Mouse (Mus musculus) ES-Bruce4 (cell line): ENCODE results near the gene Stard3. TPM values are rescaled to one million over a fixed set of nuclear protein-coding genes. Genes with fewer than 3 reads are reported as not detected.

Source experiments
- H3K27ac ChIP-seq: 2 replicates; pipeline ENCODE4 v1.5.1; 2012; ENCODE audit warnings: low read length, inconsistent platforms; ENCODE audit not compliant: insufficient read depth
- H3K27me3 ChIP-seq: 2 replicates; pipeline ENCODE4 v1.6.1; 2012; ENCODE audit warnings: mild to moderate bottlenecking, low read length, inconsistent platforms; ENCODE audit not compliant: control insufficient read depth, poor library complexity, insufficient read depth, severe bottlenecking
- H3K36me3 ChIP-seq: 2 replicates; pipeline ENCODE4 v1.6.1; 2012; ENCODE audit warnings: inconsistent platforms, mild to moderate bottlenecking, low read length, moderate library complexity; ENCODE audit not compliant: control insufficient read depth, poor library complexity, insufficient read depth, severe bottlenecking
- H3K4me1 ChIP-seq: one replicate; pipeline ENCODE4 v1.8.1; 2011; ENCODE audit warnings: low read length; ENCODE audit not compliant: control insufficient read depth, insufficient read depth
- H3K4me3 ChIP-seq: 2 replicates; pipeline ENCODE4 v1.5.1; 2011; ENCODE audit warnings: low read depth, mild to moderate bottlenecking, low read length
- H3K9ac ChIP-seq: 2 replicates; pipeline ENCODE4 v1.6.1; 2012; ENCODE audit warnings: low read depth, mild to moderate bottlenecking, inconsistent platforms; ENCODE audit not compliant: poor library complexity, severe bottlenecking
- H3K9me3 ChIP-seq: replicated peaks from 2 replicates; pipeline ENCODE4 v1.6.1; 2012; ENCODE audit warnings: mild to moderate bottlenecking, low read length, inconsistent platforms; ENCODE audit not compliant: control insufficient read depth, poor library complexity, insufficient read depth, severe bottlenecking
- CTCF ChIP-seq: IDR thresholded peaks from one replicate; pipeline ENCODE4 v1.8.1; 2011; ENCODE audit warnings: low read depth, low read length
- EP300 ChIP-seq: IDR thresholded peaks from 2 replicates; pipeline ENCODE4 v1.6.1; 2011; ENCODE audit warnings: low read depth, low read length; ENCODE audit not compliant: insufficient read depth
- POLR2A ChIP-seq: IDR thresholded peaks from one replicate; pipeline ENCODE4 v1.8.1; 2011; ENCODE audit warnings: low read length; ENCODE audit not compliant: insufficient read depth
- polyA plus RNA-seq: library from polyadenylated mRNA; stranded (reverse); fragments of >200 nt; gene quantifications from 2 replicates; pipeline ENCODE4 v1.2.4, GENCODE M21; 2011; ENCODE audit warnings: low read depth; ENCODE audit not compliant: missing spikeins, insufficient read depth, insufficient read length

Stard3 gene
- polyA plus RNA-seq, 1 experiment, result 12.2 TPM

GRCm38 (mm10) chr11:98372406-98372805 is 14.2 kb downstream of the Stard3 start:
- H3K4me3 ChIP-seq, result no peak overlapping the region

DNA sequence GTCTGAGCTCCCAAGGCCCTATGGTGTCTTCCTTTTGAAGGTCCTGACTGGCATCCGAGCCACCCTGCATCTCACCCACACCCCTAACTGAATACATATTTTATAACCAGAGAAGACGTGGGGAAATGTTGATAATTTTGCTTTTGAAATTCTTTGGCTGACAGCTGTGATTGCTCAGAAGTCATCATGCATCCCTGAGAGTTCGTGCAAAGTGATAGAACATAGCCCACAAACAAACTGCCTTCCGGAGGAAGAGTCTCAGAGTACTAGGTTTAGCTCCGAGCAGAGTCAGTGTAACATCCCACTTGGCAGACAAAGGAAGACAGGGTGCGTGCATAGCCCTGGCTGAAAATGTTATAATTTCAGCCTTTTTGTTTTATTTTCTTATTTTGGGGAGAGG is 15.1 kb downstream of the Stard3 start:
- no peak overlapping the region for H3K27ac ChIP-seq
- no peak overlapping the region for H3K9ac ChIP-seq
- no peak overlapping the region for H3K4me3 ChIP-seq
- no peaks in the 10 kb centered on the region for H3K9me3 ChIP-seq
- no peaks in the 10 kb centered on the region; the same call in 1 of the 2 replicates for H3K36me3 ChIP-seq
- peaks cover 4% of the 10 kb centered on the region for H3K4me1 ChIP-seq
- TF ChIP-seq POLR2A, result no peak
- TF ChIP-seq EP300, result no peak
- TF ChIP-seq CTCF, result no peak
- H3K27me3 ChIP-seq, result no peaks in the 10 kb centered on the region

More at GRCm38 (mm10) chr11:98372406-98372805, 14.2 kb downstream of the Stard3 start:
- no peaks in the 10 kb centered on the region for H3K9me3 ChIP-seq
- H3K9ac ChIP-seq, result no peak overlapping the region
- H3K4me1 ChIP-seq, result peaks cover 4% of the 10 kb centered on the region
- no peak overlapping the region for H3K27ac ChIP-seq
- no peaks in the 10 kb centered on the region for H3K27me3 ChIP-seq
- no peaks in the 10 kb centered on the region; the same call in 1 of the 2 replicates for H3K36me3 ChIP-seq
- no peak for TF ChIP-seq EP300
- TF ChIP-seq POLR2A, result no peak
- peak; percentile 85 for TF ChIP-seq CTCF

- Histone ChIP-seq H3K36me3 (no peaks in the 10 kb centered on the region; the same call in 1 of the 2 replicates), H3K27ac (no peak overlapping the region), H3K27me3 (no peaks in the 10 kb centered on the region), H3K4me3 (no peak overlapping the region), H3K9me3 (no peaks in the 10 kb centered on the region), H3K9ac (no peak overlapping the region), H3K4me1 (peaks cover 4% of the 10 kb centered on the region)
- no peak for TF ChIP-seq CTCF
- TF ChIP-seq POLR2A, result no peak
- TF ChIP-seq EP300, result no peak
These were observed 16.1 kb downstream of the Stard3 start for GRCm38 (mm10) chr11:98374266-98374665.

- Histone ChIP-seq H3K9me3 (no peaks in the 10 kb centered on the region), H3K4me1 (no peaks in the 10 kb centered on the region), H3K36me3 (no peaks in the 10 kb centered on the region; the same call in 1 of the 2 replicates), H3K4me3 (no peak overlapping the region), H3K27me3 (no peaks in the 10 kb centered on the region), H3K27ac (no peak overlapping the region), H3K9ac (no peak overlapping the region)
- TF ChIP-seq POLR2A (no peak), EP300 (no peak), CTCF (no peak)
These were observed 18.6 kb downstream of the Stard3 start for GRCm38 (mm10) chr11:98376756-98377155.

DNA sequence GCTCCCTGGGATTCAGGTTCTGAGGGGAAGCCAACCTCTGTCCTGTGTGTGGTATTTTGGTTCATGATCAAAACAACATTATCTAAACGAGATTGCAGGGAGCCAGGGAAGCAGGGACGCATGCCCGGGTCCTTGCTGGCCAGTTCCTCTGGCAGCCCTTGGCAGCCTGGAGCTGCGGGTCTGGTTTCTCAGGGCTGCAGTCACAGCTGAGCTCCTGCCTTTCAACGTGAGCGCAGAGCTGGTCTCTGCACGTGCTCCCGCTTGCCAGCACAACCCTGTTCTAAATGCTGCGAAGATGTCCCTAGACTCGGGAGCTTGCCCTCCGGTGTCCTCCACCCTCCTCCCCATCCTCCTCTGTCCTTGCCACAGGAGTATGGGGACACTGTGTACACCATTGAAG is 19.6 kb downstream of the Stard3 start:
- Histone ChIP-seq H3K9me3 (no peaks in the 10 kb centered on the region), H3K4me1 (no peaks in the 10 kb centered on the region), H3K9ac (no peak overlapping the region), H3K27ac (no peak overlapping the region), H3K36me3 (no peaks in the 10 kb centered on the region; the same call in 1 of the 2 replicates), H3K4me3 (no peak overlapping the region), H3K27me3 (no peaks in the 10 kb centered on the region)
- TF ChIP-seq POLR2A (no peak), CTCF (no peak), EP300 (no peak)

DNA sequence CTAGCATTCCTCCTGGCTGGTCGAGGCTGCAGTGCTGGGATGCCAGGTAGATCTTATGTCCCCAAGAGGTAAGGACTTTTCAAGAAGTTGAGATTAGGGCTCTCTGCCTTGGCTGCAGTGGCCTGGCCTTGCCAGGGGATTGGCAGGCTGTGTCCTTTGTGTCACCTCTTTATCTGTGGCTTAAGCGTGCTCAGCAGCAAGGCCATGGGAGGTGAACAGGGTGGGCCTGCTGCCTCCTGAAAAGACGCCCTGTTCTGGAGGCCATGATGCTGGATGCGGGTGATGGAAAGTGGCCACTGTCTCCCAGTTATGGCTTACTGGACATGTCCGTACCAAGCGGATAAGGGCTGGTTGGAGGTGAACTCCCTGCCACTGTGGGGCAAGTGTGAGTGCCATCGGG is 21.2 kb downstream of the Stard3 start:
- Histone ChIP-seq H3K27me3 (no peaks in the 10 kb centered on the region), H3K27ac (no peak overlapping the region), H3K4me3 (no peak overlapping the region), H3K36me3 (no peaks in the 10 kb centered on the region; the same call in 1 of the 2 replicates), H3K4me1 (no peaks in the 10 kb centered on the region), H3K9me3 (no peaks in the 10 kb centered on the region), H3K9ac (no peak overlapping the region)
- TF ChIP-seq POLR2A (no peak), CTCF (no peak), EP300 (no peak)
